Comparison of ENCODE assay signal across 26 mouse cellular contexts in the genomic region with DNA sequence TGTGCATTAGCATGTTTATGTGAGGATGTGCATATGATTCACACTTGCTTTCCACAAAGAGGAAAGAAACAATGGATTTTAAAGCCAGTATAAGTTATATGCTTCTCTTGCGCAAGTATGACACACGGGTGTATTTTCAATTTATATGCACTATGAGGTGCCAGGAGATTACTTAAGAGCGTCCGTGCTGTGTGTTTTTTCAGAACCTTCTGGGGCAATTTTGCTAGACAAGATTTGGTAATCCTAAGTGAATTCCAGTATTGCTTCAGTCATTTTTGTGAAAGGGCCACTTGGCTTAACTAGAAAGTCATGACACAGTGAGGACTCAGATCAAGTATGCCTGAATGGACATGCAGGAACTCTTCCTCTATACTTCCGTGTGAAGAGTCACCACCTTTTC.
"Had no signal": no experiment of that assay in that cellular context is flagged by ENCODE, and none has a peak within 500 bp of the region (broad histone marks: within the 10 kb centered on the region; RNA-seq: fewer than 3 reads in every experiment).

No protein-coding gene starts in this region.

- H3K9ac ChIP-seq: heart, embryonic 12.5 days; hindbrain, embryonic 12.5 days; hindbrain, embryonic 14.5 days; intestine, embryonic 15.5 days; limb, embryonic 12.5 days; liver, embryonic 13.5 days had no signal

- ATAC-seq: hindbrain, embryonic 16.5 days; inflammation-experienced regulatory T-cells, adult 6 months; intestine, embryonic 15.5 days; intestine, postnatal 0 days had no signal

- H3K27me3 ChIP-seq: heart, embryonic 12.5 days; hindbrain, embryonic 12.5 days; intestine, embryonic 15.5 days; limb, embryonic 12.5 days; liver, embryonic 13.5 days had no signal

- H3K4me1 ChIP-seq: heart, embryonic 10.5 days; heart, embryonic 12.5 days; hindbrain, embryonic 10.5 days; hindbrain, embryonic 12.5 days; intestine, embryonic 15.5 days; limb, embryonic 10.5 days; limb, embryonic 12.5 days; liver, embryonic 13.5 days had no signal

- H3K4me2 ChIP-seq: heart, embryonic 12.5 days; hindbrain, embryonic 12.5 days; hindbrain, embryonic 14.5 days; intestine, embryonic 15.5 days; limb, embryonic 12.5 days; liver, embryonic 13.5 days had no signal

- DNase-seq: gastrocnemius, postnatal 14 days; gastrocnemius, postnatal 36 days; heart, adult 18-20 months; heart, postnatal 10 days; heart, postnatal 4 days; kidney, adult 18-20 months; kidney, adult 8-10 months; kidney, postnatal 10 days; kidney, postnatal 25 days; kidney, postnatal 4 days; layer of hippocampus, adult 9-11 months; layer of hippocampus, postnatal 36 days; liver; liver, embryonic 13.5 days had no signal

- H3K9me3 ChIP-seq: heart, embryonic 10.5 days; hindbrain, embryonic 10.5 days; hindbrain, embryonic 12.5 days; intestine, embryonic 15.5 days; limb, embryonic 10.5 days; limb, embryonic 12.5 days; liver, embryonic 13.5 days had no signal

- H3K36me3 ChIP-seq: heart, embryonic 10.5 days; heart, embryonic 12.5 days; hindbrain, embryonic 10.5 days; hindbrain, embryonic 12.5 days; intestine, embryonic 15.5 days; limb, embryonic 10.5 days; limb, embryonic 12.5 days; liver, embryonic 13.5 days had no signal

- H3K27ac ChIP-seq: heart, embryonic 10.5 days; hindbrain, embryonic 10.5 days; hindbrain, embryonic 12.5 days; hindbrain, embryonic 14.5 days; intestine, embryonic 15.5 days; layer of hippocampus, adult 2 months; limb, embryonic 10.5 days; limb, embryonic 12.5 days; liver, embryonic 13.5 days had no signal

- H3K4me3 ChIP-seq: heart, embryonic 10.5 days; heart, embryonic 12.5 days; hindbrain, embryonic 10.5 days; hindbrain, embryonic 12.5 days; intestine, embryonic 15.5 days; layer of hippocampus, adult 2 months; limb, embryonic 10.5 days; limb, embryonic 12.5 days; liver, embryonic 13.5 days had no signal
